Mouse (Mus musculus) heart, postnatal 0 days (tissue): Measurements from ENCODE around the gene Ak6. TPM values are rescaled to one million over a fixed set of nuclear protein-coding genes. Genes with fewer than 3 reads are reported as not detected.

Source experiments
- ATAC-seq: fragments of 200-750 bp; cut with Nextera tagmentation; 2 replicates; pipeline ENCODE4 v1.8.0; 2017; ENCODE audit warnings: low read depth, moderate number of reproducible peaks, moderate library complexity; ENCODE audit not compliant: insufficient read depth
- DNase-seq: peaks from one replicate; pipeline ENCODE4 v3.0.0-alpha.2; 2016; ENCODE audit warnings: low spot score
- H3K27ac ChIP-seq: fragments of 300-500 bp; sonication (generic); 2 replicates; pipeline ENCODE4 v1.5.1; 2014; ENCODE audit warnings: low read depth, mild to moderate bottlenecking
- H3K27me3 ChIP-seq: fragments of 300-500 bp; sonication (generic); 2 replicates; pipeline ENCODE4 v1.6.1; 2014; ENCODE audit warnings: low read length, mixed read lengths; ENCODE audit not compliant: control insufficient read depth, insufficient read depth
- H3K36me3 ChIP-seq: fragments of 300-500 bp; sonication (generic); replicated peaks from 2 replicates; pipeline ENCODE4 v1.6.1; 2014; ENCODE audit warnings: low read length, mixed read lengths; ENCODE audit not compliant: control insufficient read depth, insufficient read depth
- H3K4me1 ChIP-seq: fragments of 300-500 bp; sonication (generic); 2 replicates; pipeline ENCODE4 v1.6.1; 2014; ENCODE audit warnings: antibody characterized with exemption; ENCODE audit not compliant: control insufficient read depth, insufficient read depth
- H3K4me2 ChIP-seq: fragments of 300-500 bp; sonication (generic); 2 replicates; pipeline ENCODE4 v1.6.1; 2014; ENCODE audit warnings: low read depth, mild to moderate bottlenecking, low read length, moderate library complexity
- H3K4me3 ChIP-seq: fragments of 300-500 bp; sonication (generic); 2 replicates; pipeline ENCODE4 v1.5.1; 2014; ENCODE audit warnings: low read depth, low read length
- H3K9ac ChIP-seq: fragments of 300-500 bp; sonication (generic); replicated peaks from 2 replicates; pipeline ENCODE4 v1.6.1; 2014; ENCODE audit warnings: low read depth, low read length, mixed read lengths
- H3K9me3 ChIP-seq: fragments of 300-500 bp; sonication (generic); replicated peaks from 2 replicates; pipeline ENCODE4 v1.6.1; 2016; ENCODE audit warnings: low read length; ENCODE audit not compliant: control insufficient read depth
- CTCF ChIP-seq: IDR thresholded peaks from 2 replicates; pipeline ENCODE4 v1.5.1; 2016; ENCODE audit warnings: antibody characterized with exemption, control low read depth, low read depth
- EP300 ChIP-seq: IDR thresholded peaks from 2 replicates; pipeline ENCODE4 v1.6.1; 2016; ENCODE audit warnings: antibody characterized with exemption, low read depth
- WGBS: fragments of 180-500 bp; shearing (Covaris S2); extraction: QIAGEN DNeasy Blood & Tissue Kit; methylation state at CpG from one replicate; pipeline ENCODE4 v1.1.7; 2014; 5-methylcytosine and 5-hydroxymethylcytosine counted together
- polyA plus RNA-seq: library from polyadenylated mRNA; unstranded; fragments of >200 nt; fragmentation: Nextera tagmentation; extraction: Ambion mirVana; gene quantifications from 2 replicates; pipeline ENCODE4 v1.2.1, GENCODE M21; 2015
- total RNA-seq: library from RNA; depleted of rRNA; stranded (reverse); fragments of >200 nt; gene quantifications from 2 replicates; pipeline ENCODE4 v1.2.3, GENCODE M21; 2014; ENCODE audit warnings: low replicate concordance

The Ak6 gene
- total and polyA plus RNA-seq, 2 experiments from 2014 or later: 122 to 219 TPM

DNA sequence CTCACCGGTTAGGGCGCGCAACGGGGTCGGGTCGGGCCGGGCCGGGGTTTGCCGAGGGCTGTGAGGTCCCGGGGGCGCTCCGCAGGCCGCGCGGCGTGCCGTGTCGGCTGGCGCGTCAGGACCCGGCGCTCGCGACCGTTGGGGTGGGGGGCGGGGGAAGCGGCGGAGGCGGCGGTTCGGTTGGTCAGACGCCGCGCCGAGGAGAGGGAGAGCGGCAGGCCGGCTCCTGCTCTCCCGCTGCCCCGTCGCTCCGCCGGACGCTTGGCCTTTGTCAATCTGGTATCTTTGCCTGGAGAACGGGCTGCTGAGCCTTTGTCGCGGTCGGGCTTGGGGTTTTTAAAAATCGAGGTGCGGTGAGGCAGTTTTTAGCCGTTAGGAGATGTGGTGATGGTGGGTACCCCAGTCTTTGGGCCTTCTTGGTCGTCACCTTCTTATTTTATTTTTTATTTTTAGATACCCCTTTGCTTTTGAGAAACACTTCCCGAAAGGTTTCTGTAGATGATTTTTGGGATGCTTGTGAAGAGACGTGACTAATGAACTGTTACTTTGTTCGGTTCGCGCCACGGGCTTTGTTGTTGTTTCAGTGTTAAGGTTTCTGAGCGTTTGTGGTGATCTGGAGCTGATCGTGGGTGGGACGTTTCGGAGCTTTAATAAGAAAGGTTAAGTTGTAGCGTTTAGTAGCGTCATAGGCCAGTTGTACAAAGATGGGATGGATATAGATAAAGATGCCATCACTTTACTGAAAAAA lies 834 bp downstream of the Ak6 start, which contains the start of gene Taf9:
TSS of gene Taf9 (plus strand) at position 141 of the 748 bp plus-strand sequence.
- Histone ChIP-seq H3K4me3 (peak within 1 kb of the TSS; percentile 89), H3K36me3 (peaks cover 5% of the 10 kb centered on the region), H3K4me2 (peak within 1 kb of the TSS; percentile 68), H3K27ac (peak within 1 kb of the TSS; percentile 96), H3K4me1 (peaks cover 6% of the 10 kb centered on the region), H3K9me3 (no peaks in the 10 kb centered on the region), H3K27me3 (no peaks in the 10 kb centered on the region), H3K9ac (peak within 1 kb of the TSS; percentile 93)
- DNase-seq: peak; percentile 45
- peak; percentile 66 for ATAC-seq
- under 1% methylated on average over 61 of the region's 63 CpGs for WGBS
- TF ChIP-seq CTCF: no peak
- no peak for TF ChIP-seq EP300

- no peak overlapping the region for H3K9ac ChIP-seq
Measured at GRCm38 (mm10) chr13:100658091-100658490, 7.3 kb downstream of the Ak6 start.

DNA sequence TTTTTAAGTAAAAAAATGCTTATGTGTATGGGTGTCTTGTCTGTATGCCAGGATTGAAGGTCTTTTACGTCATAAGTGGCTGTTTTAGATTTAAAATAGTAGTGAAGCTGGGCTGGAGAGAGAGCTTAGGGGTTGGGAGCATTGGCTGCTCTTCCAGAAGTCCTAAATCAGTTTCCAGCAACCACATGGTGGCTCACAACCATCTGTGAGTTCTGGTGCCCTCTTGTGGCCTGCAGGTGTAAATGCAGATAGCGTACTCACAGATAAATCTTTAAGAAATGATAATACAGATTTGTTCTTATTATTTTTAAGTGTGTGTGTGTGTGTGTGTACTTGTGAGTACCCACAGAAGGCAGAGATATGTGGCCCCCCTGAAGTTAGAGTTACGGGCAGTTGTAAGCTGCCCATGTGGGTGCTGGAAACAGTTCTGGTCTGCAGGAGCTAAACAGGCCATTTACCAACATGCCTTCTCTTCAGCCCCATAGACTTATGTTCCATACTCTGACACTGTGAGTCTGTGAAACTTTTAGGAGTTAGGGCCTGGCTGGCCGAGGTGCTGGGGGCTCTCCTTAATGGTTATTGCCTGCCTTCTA lies 9.2 kb downstream of the Ak6 start:
- no peak overlapping the region for H3K4me3 ChIP-seq

More at GRCm38 (mm10) chr13:100658091-100658490, 7.3 kb downstream of the Ak6 start:
- Histone ChIP-seq H3K4me2 (no peak overlapping the region), H3K4me3 (no peak overlapping the region), H3K9me3 (no peaks in the 10 kb centered on the region), H3K36me3 (peaks cover 9% of the 10 kb centered on the region; the same call in 1 of the 2 replicates), H3K4me1 (no peaks in the 10 kb centered on the region), H3K27me3 (no peaks in the 10 kb centered on the region), H3K27ac (no peak overlapping the region)
- ATAC-seq (no peak), DNase-seq (no peak)
- 92% methylated on average over 5 of the region's 5 CpGs for WGBS
- TF ChIP-seq EP300 (no peak), CTCF (no peak)

GRCm38 (mm10) chr13:100669291-100670022 lies 18.7 kb downstream of the Ak6 start, which contains the start of gene Ccdc125:
Gene Ccdc125, plus strand, starts transcription at chr13:100669717.
- Histone ChIP-seq H3K4me3 (peak within 1 kb of the TSS; percentile 62), H3K4me1 (no peaks in the 10 kb centered on the region), H3K36me3 (peaks cover 12% of the 10 kb centered on the region), H3K9me3 (no peaks in the 10 kb centered on the region), H3K9ac (peak within 1 kb of the TSS; percentile 61), H3K4me2 (peak within 1 kb of the TSS; percentile 78), H3K27me3 (no peaks in the 10 kb centered on the region), H3K27ac (peak within 1 kb of the TSS; percentile 64)
- no peak for TF ChIP-seq CTCF
- TF ChIP-seq EP300: no peak
- ATAC-seq (peak; percentile 75), DNase-seq (peak; percentile 30)
- WGBS: 1% methylated on average over 44 of the region's 44 CpGs

More for the DNA sequence above, 9.2 kb downstream of the Ak6 start:
- peaks cover 15% of the 10 kb centered on the region; the same call in 1 of the 2 replicates for H3K36me3 ChIP-seq
- TF ChIP-seq CTCF (peak; percentile 92), EP300 (no peak)
- H3K9ac ChIP-seq: no peak overlapping the region
- no peaks in the 10 kb centered on the region for H3K27me3 ChIP-seq
- H3K4me2 ChIP-seq: no peak overlapping the region
- DNase-seq (peak; percentile 73), ATAC-seq (no peak)
- H3K4me1 ChIP-seq: no peaks in the 10 kb centered on the region
- H3K27ac ChIP-seq: no peak overlapping the region
- WGBS: 40% methylated on average over 4 of the region's 4 CpGs
- no peaks in the 10 kb centered on the region for H3K9me3 ChIP-seq

- no peak for TF ChIP-seq EP300
- TF ChIP-seq CTCF: no peak
- H3K4me1 ChIP-seq: no peaks in the 10 kb centered on the region
- DNase-seq: no peak
- no peaks in the 10 kb centered on the region for H3K9me3 ChIP-seq
- H3K36me3 ChIP-seq: peaks cover 12% of the 10 kb centered on the region
- 0 out of 2 replicates have a peak overlapping the region, but pooled peaks have one; percentile 64 for H3K27ac ChIP-seq
- H3K4me3 ChIP-seq: peak overlapping the region; percentile 62
- 52% methylated on average over 9 of the region's 9 CpGs for WGBS
- no peaks in the 10 kb centered on the region for H3K27me3 ChIP-seq
- peak overlapping the region; percentile 61 for H3K9ac ChIP-seq
- H3K4me2 ChIP-seq: peak overlapping the region; percentile 78
- ATAC-seq: no peak
Measured at GRCm38 (mm10) chr13:100670181-100670741, 19.5 kb downstream of the Ak6 start.
